Comparison of ENCODE assay signal across 18 mouse cellular contexts in the genomic region with DNA sequence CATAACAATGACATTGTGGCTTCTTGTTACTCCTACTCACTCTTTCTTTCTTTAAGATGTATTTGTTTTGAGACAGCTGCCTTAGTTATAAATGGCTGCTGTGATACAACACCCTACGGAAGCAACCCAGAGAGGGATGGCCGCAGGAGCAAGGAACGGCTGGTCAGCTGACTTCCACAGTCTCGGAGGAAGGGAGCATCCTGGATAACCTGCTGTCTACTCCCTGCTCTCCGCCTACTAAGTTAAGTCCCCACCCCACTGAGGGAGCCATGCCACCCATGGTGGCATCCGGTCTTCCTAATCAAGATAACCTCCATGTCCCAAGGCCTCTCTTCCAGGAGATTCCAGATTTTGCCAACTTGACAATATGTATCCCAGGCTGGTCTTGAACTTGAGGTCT.
"Had no signal": no experiment of that assay in that cellular context is flagged by ENCODE, and none has a peak within 500 bp of the region (broad histone marks: within the 10 kb centered on the region; RNA-seq: fewer than 3 reads in every experiment).

No protein-coding gene starts in this region.

- H3K27ac ChIP-seq: midbrain, embryonic 10.5 days; midbrain, embryonic 12.5 days; neural tube, embryonic 13.5 days; neural tube, embryonic 15.5 days had no signal

- DNase-seq: lung, adult 18-20 months; lung, embryonic 14.5 days; lung, postnatal 10 days; lung, postnatal 4 days; midbrain, embryonic 14.5 days; retina, postnatal 1 day; right cerebral cortex, adult 18-20 months; right cerebral cortex, postnatal 25 days; right cerebral cortex, postnatal 4 days; spleen, adult 18-20 months; thymus, adult 18-20 months; thymus, postnatal 14 days; thymus, postnatal 36 days had no signal

- H3K36me3 ChIP-seq: midbrain, embryonic 10.5 days; midbrain, embryonic 12.5 days; neural tube, embryonic 13.5 days; neural tube, embryonic 15.5 days had no signal

- H3K9ac ChIP-seq: lung, embryonic 14.5 days; midbrain, embryonic 12.5 days; neural tube, embryonic 13.5 days; neural tube, embryonic 15.5 days had no signal

- H3K27me3 ChIP-seq: midbrain, embryonic 12.5 days; neural tube, embryonic 13.5 days; neural tube, embryonic 15.5 days had no signal

- H3K9me3 ChIP-seq: midbrain, embryonic 10.5 days; midbrain, embryonic 12.5 days; neural tube, embryonic 13.5 days; neural tube, embryonic 15.5 days had no signal

- H3K4me1 ChIP-seq: midbrain, embryonic 12.5 days; neural tube, embryonic 13.5 days; neural tube, embryonic 15.5 days had no signal

- H3K4me3 ChIP-seq: midbrain, embryonic 10.5 days; midbrain, embryonic 12.5 days; myocyte; neural tube, embryonic 13.5 days; neural tube, embryonic 15.5 days had no signal
